31 mouse cellular contexts compared by ENCODE assay signal in genomic region chr13:37581374-37581773, GRCm38 (mm10).
DNase-seq lines count a peak whose midpoint lies in the region; ATAC-seq and TF ChIP-seq lines count a peak whose summit lies in the region.
"Had no signal": no experiment of that assay in that cellular context is flagged by ENCODE, and none has a peak within 500 bp of the region (broad histone marks: within the 10 kb centered on the region; RNA-seq: fewer than 3 reads in every experiment).

No protein-coding gene starts in this region.

- H3K4me1 ChIP-seq in embryonic facial prominence, embryonic 15.5 days = peaks cover 4% of the 10 kb centered on the region
- peaks cover 5% of the 10 kb centered on the region for H3K4me1 ChIP-seq in embryonic facial prominence, embryonic 10.5 days
- no peaks in the 10 kb centered on the region; the same call in 1 of the 2 replicates for H3K4me1 ChIP-seq in liver, postnatal 0 days (ENCODE audit: insufficient read depth)
- no peaks in the 10 kb centered on the region for H3K4me1 ChIP-seq in liver, embryonic 11.5 days (replicated peaks; ENCODE audit: control insufficient read depth, insufficient read depth, low read length)
- H3K4me1 ChIP-seq: heart, embryonic 15.5 days had no signal

- 66% methylated on average over 6 of the region's 6 CpGs for WGBS in embryonic facial prominence, embryonic 15.5 days
- WGBS in embryonic facial prominence, embryonic 10.5 days = 66% methylated on average over 6 of the region's 6 CpGs
- WGBS in liver, postnatal 0 days (ENCODE audit: insufficient replicate concordance) = 28% methylated on average over 6 of the region's 6 CpGs
- 53% methylated on average over 6 of the region's 6 CpGs for WGBS in liver, embryonic 11.5 days

- H3K27me3 ChIP-seq in embryonic facial prominence, embryonic 15.5 days = no peaks in the 10 kb centered on the region
- H3K27me3 ChIP-seq in embryonic facial prominence, embryonic 10.5 days (replicated peaks; ENCODE audit: low read depth, poor library complexity, severe bottlenecking) = no peaks in the 10 kb centered on the region
- H3K27me3 ChIP-seq in liver, postnatal 0 days (ENCODE audit: insufficient read depth, low read length) = no peaks in the 10 kb centered on the region
- H3K27me3 ChIP-seq in liver, embryonic 11.5 days (replicated peaks; ENCODE audit: control insufficient read depth, insufficient read depth, low read length) = no peaks in the 10 kb centered on the region
- H3K27me3 ChIP-seq: CH12.LX; embryonic facial prominence, embryonic 13.5 days; heart, embryonic 15.5 days; hindbrain, embryonic 13.5 days; limb, embryonic 13.5 days; neural tube, embryonic 13.5 days had no signal

- no peak overlapping the region for H3K4me3 ChIP-seq in embryonic facial prominence, embryonic 15.5 days (replicated peaks)
- H3K4me3 ChIP-seq in embryonic facial prominence, embryonic 10.5 days = no peak overlapping the region
- H3K4me3 ChIP-seq in liver, postnatal 0 days (ENCODE audit: low read depth, low read length) = no peak overlapping the region
- no peak overlapping the region for H3K4me3 ChIP-seq in liver, embryonic 11.5 days (ENCODE audit: low read depth, low read length)
- H3K4me3 ChIP-seq: embryonic facial prominence, embryonic 13.5 days; erythroblast, embryonic 14.5 days; heart, embryonic 15.5 days; hindbrain, embryonic 13.5 days; limb, embryonic 13.5 days; midbrain, embryonic 10.5 days; neural tube, embryonic 13.5 days had no signal

- no peak for TF ChIP-seq EP300 in liver, postnatal 0 days (IDR thresholded peaks at IDR 0.05; ENCODE audit: low read depth)

- no peak for DNase-seq in embryonic facial prominence, embryonic 10.5 days (ENCODE audit: low spot score)
- no peak for DNase-seq in liver, postnatal 0 days
- no peak for DNase-seq in liver, embryonic 11.5 days (ENCODE audit: low spot score)
- no peak for DNase-seq in cerebellum, adult 9-11 months
- no peak for DNase-seq in layer of hippocampus, adult 9-10 months (ENCODE audit: low spot score)
- DNase-seq: adrenal gland, postnatal 14 days; cerebellum, adult 8-10 months; cerebellum, postnatal 36 days; embryo, embryonic 11 days; heart, postnatal 4 days; kidney, adult 8-10 months; layer of hippocampus, adult 9-11 months; right cerebral cortex, postnatal 4 days; thymus, adult 18-20 months; thymus, postnatal 25 days had no signal

- no peaks in the 10 kb centered on the region for H3K9me3 ChIP-seq in embryonic facial prominence, embryonic 15.5 days (replicated peaks)
- no peaks in the 10 kb centered on the region for H3K9me3 ChIP-seq in embryonic facial prominence, embryonic 10.5 days
- no peaks in the 10 kb centered on the region for H3K9me3 ChIP-seq in liver, postnatal 0 days (ENCODE audit: low read length)
- H3K9me3 ChIP-seq in liver, embryonic 11.5 days (ENCODE audit: control insufficient read depth, low read length) = no peaks in the 10 kb centered on the region
- H3K9me3 ChIP-seq: embryonic facial prominence, embryonic 13.5 days; heart, embryonic 15.5 days; hindbrain, embryonic 13.5 days; limb, embryonic 13.5 days; midbrain, embryonic 10.5 days; neural tube, embryonic 13.5 days had no signal

- no peak overlapping the region for H3K9ac ChIP-seq in embryonic facial prominence, embryonic 15.5 days
- H3K9ac ChIP-seq in liver, postnatal 0 days (replicated peaks) = no peak overlapping the region
- no peak overlapping the region for H3K9ac ChIP-seq in liver, embryonic 11.5 days (ENCODE audit: low read depth, low read length)
- H3K9ac ChIP-seq: embryonic facial prominence, embryonic 13.5 days; heart, embryonic 15.5 days; hindbrain, embryonic 13.5 days; limb, embryonic 13.5 days; liver, embryonic 14.5 days; neural tube, embryonic 13.5 days had no signal

- no peak for ATAC-seq in embryonic facial prominence, embryonic 15.5 days (ENCODE audit: insufficient number of reproducible peaks, low FRiP score, low TSS enrichment, low read depth)
- no peak for ATAC-seq in liver, postnatal 0 days
- ATAC-seq in liver, embryonic 11.5 days (replicated peaks; ENCODE audit: low FRiP score) = no peak
- ATAC-seq in common myeloid progenitor, adult 5-6 weeks (replicated peaks; ENCODE audit: low read depth, poor library complexity, severe bottlenecking) = peak; percentile 43; the same call in 1 of the 2 replicates
- ATAC-seq in monocyte, adult 5-6 weeks (replicated peaks; ENCODE audit: insufficient number of reproducible peaks, low FRiP score, low TSS enrichment, poor library complexity, severe bottlenecking) = 0 out of 2 replicates have a peak, but pooled peaks have one; percentile 15
- ATAC-seq: forebrain, embryonic 16.5 days; intestine, embryonic 16.5 days had no signal

- no peak for TF ChIP-seq CTCF in liver, postnatal 0 days (IDR thresholded peaks at IDR 0.05; ENCODE audit: low read depth)

- H3K36me3 ChIP-seq in embryonic facial prominence, embryonic 15.5 days = no peaks in the 10 kb centered on the region
- no peaks in the 10 kb centered on the region for H3K36me3 ChIP-seq in embryonic facial prominence, embryonic 10.5 days (replicated peaks)
- H3K36me3 ChIP-seq in liver, postnatal 0 days (replicated peaks; ENCODE audit: insufficient read depth, low read length) = no peaks in the 10 kb centered on the region
- H3K36me3 ChIP-seq in liver, embryonic 11.5 days (ENCODE audit: control insufficient read depth, insufficient read depth, low read length) = no peaks in the 10 kb centered on the region
- H3K36me3 ChIP-seq: embryonic facial prominence, embryonic 13.5 days; heart, embryonic 15.5 days; hindbrain, embryonic 13.5 days; limb, embryonic 13.5 days; midbrain, embryonic 10.5 days; neural tube, embryonic 13.5 days had no signal

- H3K4me2 ChIP-seq in embryonic facial prominence, embryonic 15.5 days (replicated peaks) = no peak overlapping the region
- peak overlapping the region; percentile 48 for H3K4me2 ChIP-seq in liver, postnatal 0 days (ENCODE audit: low read depth, low read length)
- no peak overlapping the region for H3K4me2 ChIP-seq in liver, embryonic 11.5 days
- H3K4me2 ChIP-seq: embryonic facial prominence, embryonic 13.5 days; heart, embryonic 15.5 days; hindbrain, embryonic 13.5 days; limb, embryonic 13.5 days; neural tube, embryonic 13.5 days had no signal

- H3K27ac ChIP-seq in embryonic facial prominence, embryonic 15.5 days (replicated peaks) = 0 out of 2 replicates have a peak overlapping the region, but pooled peaks have one; percentile 23
- H3K27ac ChIP-seq in embryonic facial prominence, embryonic 10.5 days (replicated peaks) = no peak overlapping the region
- H3K27ac ChIP-seq in liver, postnatal 0 days (ENCODE audit: low read depth) = peak overlapping the region; percentile 34; the same call in 1 of the 2 replicates
- no peak overlapping the region for H3K27ac ChIP-seq in liver, embryonic 11.5 days (ENCODE audit: low read depth, low read length)
- H3K27ac ChIP-seq: embryonic facial prominence, embryonic 13.5 days; heart, embryonic 15.5 days; hindbrain, embryonic 13.5 days; kidney, postnatal 0 days; limb, embryonic 13.5 days; liver, embryonic 14.5 days; midbrain, embryonic 10.5 days; neural tube, embryonic 13.5 days; stomach, postnatal 0 days had no signal

Comparison
In these comparisons a context has a peak if more than half of its experiments do, and no peak if none do; other contexts are left out.
1. H3K27ac ChIP-seq: peak in embryonic facial prominence, embryonic 15.5 days (single experiment) and liver, postnatal 0 days (single experiment); none in embryonic facial prominence, embryonic 10.5 days (single experiment) and liver, embryonic 11.5 days (single experiment).
2. ATAC-seq: peak in common myeloid progenitor, adult 5-6 weeks (single experiment) and monocyte, adult 5-6 weeks (single experiment); none in embryonic facial prominence, embryonic 15.5 days (single experiment), liver, postnatal 0 days (single experiment) and liver, embryonic 11.5 days (single experiment).